Comparison of ENCODE assay signal across 23 mouse cellular contexts in the genomic region with DNA sequence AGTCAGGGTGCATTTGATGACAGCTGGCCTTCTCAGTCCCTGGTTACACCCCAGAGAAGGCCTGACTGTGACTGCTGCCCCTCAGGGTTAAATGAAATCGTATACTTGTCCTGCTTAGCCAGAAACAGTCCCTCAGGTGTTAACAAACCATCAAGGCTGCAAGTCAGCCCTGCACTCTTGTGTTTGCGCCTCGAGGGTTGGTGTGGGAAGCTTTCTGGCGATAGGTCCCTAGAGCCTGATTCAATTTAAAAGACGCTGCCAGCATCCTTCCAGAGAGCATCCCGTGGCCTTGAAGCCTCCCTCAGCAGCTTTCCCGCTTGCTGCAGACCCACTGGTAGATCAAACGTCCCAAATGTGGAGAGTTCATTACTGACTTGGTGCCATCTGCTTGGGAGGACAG. TPM values are rescaled to one million over a fixed set of nuclear protein-coding genes. Genes with fewer than 3 reads are reported as not detected.
DNase-seq lines count a peak whose midpoint lies in the region; ATAC-seq lines count a peak whose summit lies in the region.
"Had no signal": no experiment of that assay in that cellular context is flagged by ENCODE, and none has a peak within 500 bp of the region (broad histone marks: within the 10 kb centered on the region; RNA-seq: fewer than 3 reads in every experiment).

No protein-coding gene starts in this region.

- H3K4me1 ChIP-seq in heart, embryonic 11.5 days (ENCODE audit: control insufficient read depth, insufficient read depth, low read length): peaks cover 6% of the 10 kb centered on the region; the same call in 1 of the 2 replicates
- H3K4me1 ChIP-seq in neural tube, embryonic 11.5 days (ENCODE audit: control insufficient read depth, insufficient read depth, low read length): peaks cover 5% of the 10 kb centered on the region; the same call in 1 of the 2 replicates
- peaks cover 30% of the 10 kb centered on the region for H3K4me1 ChIP-seq in embryonic facial prominence, embryonic 15.5 days

- no peaks in the 10 kb centered on the region for H3K27me3 ChIP-seq in heart, embryonic 11.5 days (ENCODE audit: control insufficient read depth, insufficient read depth, low read length)
- no peaks in the 10 kb centered on the region for H3K27me3 ChIP-seq in neural tube, embryonic 11.5 days (ENCODE audit: control insufficient read depth, insufficient read depth, low read length)
- H3K27me3 ChIP-seq in embryonic facial prominence, embryonic 15.5 days: no peaks in the 10 kb centered on the region
- H3K27me3 ChIP-seq: heart, embryonic 15.5 days; hindbrain, embryonic 13.5 days; limb, embryonic 13.5 days; lung, embryonic 15.5 days; stomach, embryonic 15.5 days had no signal

- H3K4me2 ChIP-seq in heart, embryonic 11.5 days: no peak overlapping the region
- no peak overlapping the region for H3K4me2 ChIP-seq in neural tube, embryonic 11.5 days (ENCODE audit: low read depth)
- no peak overlapping the region for H3K4me2 ChIP-seq in embryonic facial prominence, embryonic 15.5 days (replicated peaks)
- H3K4me2 ChIP-seq: heart, embryonic 15.5 days; hindbrain, embryonic 13.5 days; limb, embryonic 13.5 days; liver, embryonic 11.5 days; lung, embryonic 15.5 days; stomach, embryonic 15.5 days had no signal

- no peak overlapping the region for H3K4me3 ChIP-seq in heart, embryonic 11.5 days (ENCODE audit: low read depth, low read length)
- no peak overlapping the region for H3K4me3 ChIP-seq in neural tube, embryonic 11.5 days (ENCODE audit: low read depth, low read length)
- H3K4me3 ChIP-seq in embryonic facial prominence, embryonic 15.5 days (replicated peaks): no peak overlapping the region
- H3K4me3 ChIP-seq: heart, embryonic 15.5 days; hindbrain, embryonic 13.5 days; layer of hippocampus, adult 2 months; limb, embryonic 13.5 days; lung, embryonic 15.5 days; midbrain, embryonic 10.5 days; myocyte; stomach, embryonic 15.5 days had no signal

- H3K9ac ChIP-seq in heart, embryonic 11.5 days (ENCODE audit: low read depth, low read length): no peak overlapping the region
- H3K9ac ChIP-seq in neural tube, embryonic 11.5 days (ENCODE audit: low read length): no peak overlapping the region
- H3K9ac ChIP-seq in embryonic facial prominence, embryonic 15.5 days: no peak overlapping the region
- H3K9ac ChIP-seq: heart, embryonic 15.5 days; hindbrain, embryonic 13.5 days; limb, embryonic 13.5 days; lung, embryonic 15.5 days; stomach, embryonic 15.5 days had no signal

- no peak for ATAC-seq in heart, embryonic 11.5 days (replicated peaks; ENCODE audit: insufficient number of reproducible peaks, low FRiP score, low TSS enrichment)
- no peak for ATAC-seq in neural tube, embryonic 11.5 days (ENCODE audit: insufficient read depth, low FRiP score, low TSS enrichment)
- ATAC-seq in embryonic facial prominence, embryonic 15.5 days (ENCODE audit: insufficient number of reproducible peaks, low FRiP score, low TSS enrichment, low read depth): no peak
- ATAC-seq: forebrain, embryonic 14.5 days had no signal

- DNase-seq in heart, adult 11 months: peak; percentile 88
- peak; percentile 35 for DNase-seq in neural tube, embryonic 11.5 days (ENCODE audit: low spot score)
- DNase-seq in neural tube, embryonic 10.5 days (ENCODE audit: extremely low spot score, low spot score): no peak
- peak; percentile 56 for DNase-seq in thymus, postnatal 4 days
- no peak for DNase-seq in embryo, embryonic 10.5 days (ENCODE audit: low spot score)
- DNase-seq: adrenal gland, postnatal 25 days; cerebellum, adult 11-12 months; heart, postnatal 36 days; kidney, adult 18-20 months; kidney, postnatal 36 days; right cerebral cortex, postnatal 25 days had no signal

- 38% methylated on average over 8 of the region's 8 CpGs for WGBS in heart, embryonic 11.5 days (ENCODE audit: insufficient replicate concordance)
- 47% methylated on average over 8 of the region's 8 CpGs for WGBS in neural tube, embryonic 11.5 days
- WGBS in embryonic facial prominence, embryonic 15.5 days: 28% methylated on average over 8 of the region's 8 CpGs

- no peaks in the 10 kb centered on the region for H3K9me3 ChIP-seq in heart, embryonic 11.5 days (replicated peaks; ENCODE audit: control insufficient read depth, low read length)
- no peaks in the 10 kb centered on the region for H3K9me3 ChIP-seq in neural tube, embryonic 11.5 days (ENCODE audit: control insufficient read depth, low read length)
- H3K9me3 ChIP-seq in embryonic facial prominence, embryonic 15.5 days (replicated peaks): no peaks in the 10 kb centered on the region
- H3K9me3 ChIP-seq: heart, embryonic 15.5 days; hindbrain, embryonic 13.5 days; limb, embryonic 13.5 days; lung, embryonic 15.5 days; midbrain, embryonic 10.5 days; stomach, embryonic 15.5 days had no signal

- no peaks in the 10 kb centered on the region for H3K36me3 ChIP-seq in heart, embryonic 11.5 days (ENCODE audit: control insufficient read depth, insufficient read depth, low read length)
- no peaks in the 10 kb centered on the region for H3K36me3 ChIP-seq in neural tube, embryonic 11.5 days (ENCODE audit: control insufficient read depth, insufficient read depth, low read length)
- H3K36me3 ChIP-seq in embryonic facial prominence, embryonic 15.5 days: no peaks in the 10 kb centered on the region
- H3K36me3 ChIP-seq: heart, embryonic 15.5 days; hindbrain, embryonic 13.5 days; limb, embryonic 13.5 days; lung, embryonic 15.5 days; midbrain, embryonic 10.5 days; stomach, embryonic 15.5 days had no signal

- H3K27ac ChIP-seq in heart, embryonic 11.5 days (ENCODE audit: low read depth, low read length): no peak overlapping the region
- H3K27ac ChIP-seq in neural tube, embryonic 11.5 days (ENCODE audit: low read depth, low read length): no peak overlapping the region
- peak overlapping the region; percentile 40; the same call in 1 of the 2 replicates for H3K27ac ChIP-seq in embryonic facial prominence, embryonic 15.5 days (replicated peaks)
- H3K27ac ChIP-seq: heart, embryonic 15.5 days; hindbrain, embryonic 13.5 days; layer of hippocampus, adult 2 months; limb, embryonic 13.5 days; lung, embryonic 15.5 days; midbrain, embryonic 10.5 days; stomach, embryonic 15.5 days had no signal

RNA-seq across cellular contexts. Expression of gene Emid1, which starts 27.3 kb away (rescaled TPM):
- polyA plus RNA-seq in heart, embryonic 11.5 days (2014; fragmentation: Nextera tagmentation; extraction: Ambion mirVana): 6.8 and 8.6 TPM in 2 replicates
- 33.9 and 37.7 TPM in 2 replicates for polyA plus RNA-seq in neural tube, embryonic 11.5 days (2014; fragmentation: Nextera tagmentation; extraction: Ambion mirVana)
- polyA plus RNA-seq in embryonic facial prominence, embryonic 15.5 days (2015; fragmentation: Nextera tagmentation; extraction: Ambion mirVana): 64.0 and 67.1 TPM in 2 replicates

Comparison
In these comparisons a context has a peak if more than half of its experiments do, and no peak if none do; other contexts are left out.
1. DNase-seq: peak in heart, adult 11 months (single experiment), neural tube, embryonic 11.5 days (single experiment) and thymus, postnatal 4 days (single experiment); none in neural tube, embryonic 10.5 days (single experiment) and embryo, embryonic 10.5 days (single experiment).